Mouse (Mus musculus) effector memory CD4-positive, alpha-beta T cell, adult 5 months (primary cell): ENCODE results near the gene Kcne3. TPM values are rescaled to one million over a fixed set of nuclear protein-coding genes. Genes with fewer than 3 reads are reported as not detected.

Experiments used
- polyA plus RNA-seq: library from polyadenylated mRNA; unstranded; fragments of 100-300 nt; shearing (Covaris generic); gene quantifications from one replicate; pipeline ENCODE4 v1.2.1, GENCODE M21; 2017

The Kcne3 gene
- polyA plus RNA-seq: not detected

DNA sequence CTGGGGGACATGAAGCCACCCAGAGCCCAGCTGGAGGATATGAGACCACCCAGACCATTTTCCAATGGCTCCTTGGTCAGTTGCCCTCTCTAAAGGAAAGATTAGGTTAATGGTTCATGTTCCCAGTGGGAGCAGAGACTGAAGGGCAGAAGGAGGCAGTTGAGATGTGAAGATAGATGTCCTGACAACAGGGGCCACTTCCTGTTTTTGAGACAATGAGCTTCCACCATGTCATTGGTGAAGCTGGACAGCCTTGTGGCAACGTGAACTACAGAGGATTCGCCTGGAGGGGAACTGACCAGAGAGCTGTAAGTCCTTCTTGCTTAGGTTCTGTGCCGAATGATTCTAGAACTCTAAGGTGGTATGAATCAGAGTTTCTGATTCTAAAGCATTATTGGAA lies at the start of gene Kcne3:
Gene Kcne3 (plus strand): TSS at position 234 of the 400 bp plus-strand sequence.

DNA sequence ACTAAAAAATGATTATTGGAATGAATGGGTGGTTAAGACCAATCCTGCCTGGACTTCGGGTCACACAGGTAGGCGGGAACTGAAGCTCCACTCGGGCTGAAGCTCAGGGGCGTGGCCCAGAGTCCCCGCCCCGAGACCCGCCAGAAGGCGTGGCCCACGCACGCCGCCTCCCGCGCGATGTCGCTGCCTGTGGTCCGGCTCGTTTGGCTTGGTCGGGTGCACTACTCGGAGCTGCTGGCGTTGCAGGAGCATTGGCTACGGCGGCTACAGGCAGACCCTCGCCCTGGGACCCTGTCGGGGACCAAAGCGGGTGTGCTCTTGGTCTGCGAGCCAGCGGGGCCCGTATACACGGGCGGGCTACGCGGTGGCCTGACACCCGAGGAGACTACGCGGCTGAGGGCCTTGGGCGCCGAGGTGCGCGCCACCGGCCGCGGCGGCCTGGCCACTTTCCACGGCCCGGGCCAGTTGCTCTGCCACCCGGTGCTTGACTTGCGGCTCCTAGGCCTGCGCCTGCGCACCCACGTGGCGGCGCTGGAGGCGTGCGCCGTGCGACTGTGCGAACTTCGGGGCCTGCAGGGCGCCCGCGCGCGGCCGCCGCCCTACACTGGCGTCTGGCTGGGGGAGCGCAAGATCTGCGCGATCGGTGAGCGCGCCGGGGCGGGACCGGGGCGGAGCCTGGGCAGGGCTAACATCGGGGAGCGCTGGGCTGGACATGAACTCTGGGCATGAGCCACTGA lies 17.0 kb upstream of the Kcne3 start, which contains the start of gene Lipt2:
Gene Lipt2 (plus strand): TSS at position 173 of the 737 bp plus-strand sequence.

DNA sequence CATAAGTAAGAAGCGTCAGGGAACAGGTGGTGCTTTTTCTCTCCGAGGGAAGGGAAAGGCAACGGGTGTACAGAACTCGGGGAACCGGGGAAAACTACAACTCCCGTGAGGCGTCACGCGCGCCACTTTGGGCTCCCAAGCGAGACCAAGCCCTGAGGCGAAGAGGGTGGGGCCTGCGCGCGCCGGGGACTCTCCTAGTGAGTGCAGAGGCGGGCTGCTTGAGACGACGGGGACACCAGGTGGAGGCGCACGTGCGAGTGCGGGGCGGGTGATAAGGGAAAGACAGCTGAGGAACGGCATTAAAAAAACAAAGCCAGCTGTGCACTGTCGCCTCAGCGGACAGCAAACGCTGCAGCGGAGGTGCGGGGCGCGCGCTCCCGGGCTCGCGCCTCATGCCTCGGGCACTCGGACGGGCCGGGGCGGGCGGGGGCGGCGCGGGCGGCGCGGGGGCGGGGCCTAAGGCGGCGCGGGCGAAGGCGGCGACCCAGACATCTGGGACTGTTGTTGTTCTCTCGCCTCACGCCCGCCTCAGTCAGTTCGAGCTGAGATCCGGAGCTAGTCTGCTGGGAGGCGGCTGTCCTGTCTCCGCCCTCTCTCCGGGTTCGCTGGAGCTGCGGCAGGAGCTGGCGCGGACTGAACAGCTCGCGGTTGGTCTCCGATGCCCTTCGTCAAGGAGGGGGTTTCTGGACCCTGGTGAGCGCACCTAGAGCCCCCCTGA lies 51.0 kb downstream of the Kcne3 start, which contains the start of gene Pgm2l1:
Gene Pgm2l1 (plus strand): TSS at position 237 of the 718 bp plus-strand sequence.

Other genes starting within 250 kb of the Kcne3 start
- gene Rnf169, start 196.1 kb upstream of the Kcne3 start, polyA plus RNA-seq: 8.2 TPM
- gene Chrdl2, start 170.3 kb upstream of the Kcne3 start, polyA plus RNA-seq: not detected
- 38.7 TPM for gene Pold3, start 54.9 kb upstream of the Kcne3 start, polyA plus RNA-seq
- 1.3 TPM for gene Lipt2, start 17.2 kb upstream of the Kcne3 start, polyA plus RNA-seq
- 17.7 TPM for gene Pgm2l1, start 50.9 kb downstream of the Kcne3 start, polyA plus RNA-seq
- gene P4ha3, start 109.0 kb downstream of the Kcne3 start, polyA plus RNA-seq: not detected
- gene C2cd3, start 195.7 kb downstream of the Kcne3 start, polyA plus RNA-seq: 42.6 TPM
- 36.0 TPM for gene Ppme1, start 195.8 kb downstream of the Kcne3 start, polyA plus RNA-seq